Mouse (Mus musculus) heart, adult 8-10 months (tissue): ENCODE data around the gene Plekha8. TPM values are rescaled to one million over a fixed set of nuclear protein-coding genes. Genes with fewer than 3 reads are reported as not detected.

Source experiments
- total RNA-seq, 4 experiments: library from RNA; stranded (reverse); gene quantifications; 2 replicates each; pipeline ENCODE4 v1.2.4; 2022

Plekha8 gene
- total RNA-seq, 4 experiments from 2014 or later, result 6.7 to 9.2 (median 8.3) TPM

Other genes with a start within 250 kb of the Plekha8 start
- 10 to 100 TPM; 28.5 to 45.5 (median 37.8) TPM for gene Wipf3, start 165.5 kb upstream of the Plekha8 start, total RNA-seq
- 1 to 10 TPM; 5.8 to 6.8 (median 6.4) TPM for gene Scrn1, start 28.6 kb upstream of the Plekha8 start, total RNA-seq
- gene Fkbp14, start 2.2 kb downstream of the Plekha8 start, total RNA-seq, result 1 to 10 TPM; 7.4 to 9.1 (median 8.3) TPM
- 10 to 100 TPM; 10.7 to 18.6 (median 13.4) TPM for gene Mturn, start 86.5 kb downstream of the Plekha8 start, total RNA-seq
- 10 to 100 TPM; 18.0 to 23.9 (median 19.8) TPM for gene Znrf2, start 221.8 kb downstream of the Plekha8 start, total RNA-seq